Mouse (Mus musculus) forebrain, embryonic 16.5 days (tissue): ENCODE measurements around the gene 2310061I04Rik. TPM values are rescaled to one million over a fixed set of nuclear protein-coding genes. Genes with fewer than 3 reads are reported as not detected.

Experiments
- ATAC-seq: fragments of 200-750 bp; cut with Nextera tagmentation; 2 replicates; pipeline ENCODE4 v1.8.0; 2017; ENCODE audit warnings: mild to moderate bottlenecking, moderate library complexity
- H3K27ac ChIP-seq: fragments of 300-500 bp; sonication (generic); 2 replicates; pipeline ENCODE4 v1.5.1; 2014; ENCODE audit warnings: low read length, control low read depth
- H3K27me3 ChIP-seq: fragments of 300-500 bp; sonication (generic); replicated peaks from 2 replicates; pipeline ENCODE4 v1.6.1; 2014; ENCODE audit warnings: low read length; ENCODE audit not compliant: control insufficient read depth, insufficient read depth
- H3K36me3 ChIP-seq: fragments of 300-500 bp; sonication (generic); 2 replicates; pipeline ENCODE4 v1.6.1; 2014; ENCODE audit not compliant: control insufficient read depth, insufficient read depth
- H3K4me1 ChIP-seq: fragments of 300-500 bp; sonication (generic); replicated peaks from 2 replicates; pipeline ENCODE4 v1.6.1; 2014; ENCODE audit warnings: low read length; ENCODE audit not compliant: control insufficient read depth, insufficient read depth
- H3K4me2 ChIP-seq: fragments of 300-500 bp; sonication (generic); 2 replicates; pipeline ENCODE4 v1.6.1; 2014; ENCODE audit warnings: mild to moderate bottlenecking, low read length, control low read depth
- H3K4me3 ChIP-seq: fragments of 300-500 bp; sonication (generic); replicated peaks from 2 replicates; pipeline ENCODE4 v1.5.1; 2014; ENCODE audit warnings: mild to moderate bottlenecking, low read length, control low read depth
- H3K9ac ChIP-seq: fragments of 300-500 bp; sonication (generic); replicated peaks from 2 replicates; pipeline ENCODE4 v1.6.1; 2014; ENCODE audit warnings: low read depth, low read length, control low read depth
- H3K9me3 ChIP-seq: fragments of 300-500 bp; sonication (generic); 2 replicates; pipeline ENCODE4 v1.6.1; 2016; ENCODE audit warnings: low read length; ENCODE audit not compliant: control insufficient read depth
- WGBS: fragments of 180-500 bp; shearing (Covaris S2); extraction: QIAGEN DNeasy Blood & Tissue Kit; methylation state at CpG from one replicate; pipeline ENCODE4 v1.1.7; 2014; 5-methylcytosine and 5-hydroxymethylcytosine counted together
- polyA plus RNA-seq: library from polyadenylated mRNA; unstranded; fragments of >200 nt; fragmentation: Nextera tagmentation; extraction: Ambion mirVana; gene quantifications from 2 replicates; pipeline ENCODE4 v1.2.1, GENCODE M21; 2015

The 2310061I04Rik gene
- polyA plus RNA-seq, 1 experiment from 2014 or later: 49.5 TPM

- no peak for ATAC-seq
- H3K36me3 ChIP-seq: peaks cover 16% of the 10 kb centered on the region
Observed at GRCm38 (mm10) chr17:35905587-35905986, 8.4 kb upstream of the 2310061I04Rik start.

DNA sequence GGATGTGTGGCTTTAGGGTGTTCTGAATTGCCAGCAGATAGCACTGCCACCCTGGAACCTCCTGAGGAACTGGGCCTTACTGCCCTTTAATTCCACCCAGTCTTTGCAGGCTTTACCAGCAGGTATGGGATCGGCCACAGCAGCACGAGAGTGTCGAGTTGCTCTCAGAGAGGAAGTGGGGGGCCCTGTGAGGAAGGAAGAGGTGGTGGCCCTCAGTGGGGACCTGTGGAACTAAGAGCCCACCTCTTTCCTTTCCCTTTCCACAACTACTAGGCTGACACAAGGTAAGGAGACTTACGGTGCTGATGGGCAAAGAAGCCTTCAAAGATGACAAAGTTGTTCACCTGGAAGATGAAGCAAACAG is 6.7 kb upstream of the 2310061I04Rik start:
- Histone ChIP-seq H3K27me3 (no peaks in the 10 kb centered on the region), H3K27ac (no peak overlapping the region), H3K4me2 (no peak overlapping the region), H3K9me3 (no peaks in the 10 kb centered on the region), H3K4me1 (peaks cover 13% of the 10 kb centered on the region), H3K4me3 (no peak overlapping the region), H3K36me3 (peaks cover 23% of the 10 kb centered on the region), H3K9ac (no peak overlapping the region)
- 93% methylated on average over 4 of the region's 4 CpGs for WGBS
- ATAC-seq: no peak

More at GRCm38 (mm10) chr17:35905587-35905986, 8.4 kb upstream of the 2310061I04Rik start:
- Histone ChIP-seq H3K9ac (no peak overlapping the region), H3K4me2 (no peak overlapping the region), H3K9me3 (no peaks in the 10 kb centered on the region), H3K4me1 (peaks cover 18% of the 10 kb centered on the region), H3K4me3 (no peak overlapping the region), H3K27ac (no peak overlapping the region), H3K27me3 (no peaks in the 10 kb centered on the region)
- WGBS: 100% methylated on average over 1 of the region's 1 CpGs

DNA sequence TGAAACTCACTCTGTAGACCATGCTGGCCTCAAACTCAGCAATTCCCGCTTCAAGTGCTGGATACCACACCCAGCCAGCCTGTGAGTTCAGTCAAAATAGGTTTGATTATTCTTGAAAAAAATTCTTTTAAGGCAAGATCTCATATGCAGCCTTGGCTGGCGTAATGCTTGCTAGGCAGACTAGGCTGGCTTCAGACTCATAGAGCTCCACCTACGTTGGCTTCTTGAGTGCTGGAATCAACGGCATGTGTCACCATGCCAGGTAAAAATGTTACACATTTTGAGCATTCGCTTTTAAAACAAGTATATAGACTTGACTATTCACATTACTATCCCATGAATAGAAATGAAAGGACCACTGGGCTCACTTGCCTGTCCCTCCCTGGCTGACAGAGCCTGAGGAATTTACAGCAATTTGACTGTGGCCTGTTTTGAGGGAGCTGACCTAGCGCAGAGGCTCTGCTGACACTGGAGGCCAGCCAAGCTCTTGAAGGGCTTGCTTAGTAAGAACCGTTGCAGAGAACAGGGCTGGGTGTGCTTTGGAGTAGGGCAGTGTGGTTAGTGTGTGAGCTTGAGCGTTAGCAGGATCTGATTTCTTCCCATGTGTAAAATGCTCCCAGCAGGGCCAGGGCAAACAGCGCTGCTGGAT is 6.2 kb upstream of the 2310061I04Rik start:
- WGBS: 85% methylated on average over 9 of the region's 9 CpGs
- H3K36me3 ChIP-seq: peaks cover 23% of the 10 kb centered on the region
- H3K27ac ChIP-seq: no peak overlapping the region
- no peak overlapping the region for H3K4me3 ChIP-seq
- no peaks in the 10 kb centered on the region for H3K27me3 ChIP-seq
- H3K4me2 ChIP-seq: no peak overlapping the region
- no peak overlapping the region for H3K9ac ChIP-seq
- ATAC-seq: no peak
- H3K9me3 ChIP-seq: no peaks in the 10 kb centered on the region
- H3K4me1 ChIP-seq: peaks cover 8% of the 10 kb centered on the region

GRCm38 (mm10) chr17:35900636-35901035 is 3.4 kb upstream of the 2310061I04Rik start:
- H3K36me3 ChIP-seq: peaks cover 27% of the 10 kb centered on the region
- H3K9me3 ChIP-seq: no peaks in the 10 kb centered on the region
- no peak overlapping the region for H3K4me2 ChIP-seq
- 94% methylated on average over 3 of the region's 3 CpGs for WGBS
- peaks cover 21% of the 10 kb centered on the region for H3K4me1 ChIP-seq
- H3K4me3 ChIP-seq: no peak overlapping the region
- no peak overlapping the region for H3K9ac ChIP-seq
- H3K27me3 ChIP-seq: no peaks in the 10 kb centered on the region
- H3K27ac ChIP-seq: no peak overlapping the region
- ATAC-seq: no peak

- Histone ChIP-seq H3K27me3 (no peaks in the 10 kb centered on the region), H3K9ac (peak overlapping the region; percentile 92), H3K4me2 (peak overlapping the region; percentile 37), H3K4me1 (peaks cover 24% of the 10 kb centered on the region), H3K4me3 (peak overlapping the region; percentile 89; the same call in 1 of the 2 replicates), H3K27ac (peak overlapping the region; percentile 2), H3K9me3 (no peaks in the 10 kb centered on the region), H3K36me3 (peaks cover 22% of the 10 kb centered on the region)
- 44% methylated on average over 23 of the region's 23 CpGs for WGBS
- ATAC-seq: peak; percentile 36
Observed at GRCm38 (mm10) chr17:35897644-35898573, 678 bp upstream of the 2310061I04Rik start.

DNA sequence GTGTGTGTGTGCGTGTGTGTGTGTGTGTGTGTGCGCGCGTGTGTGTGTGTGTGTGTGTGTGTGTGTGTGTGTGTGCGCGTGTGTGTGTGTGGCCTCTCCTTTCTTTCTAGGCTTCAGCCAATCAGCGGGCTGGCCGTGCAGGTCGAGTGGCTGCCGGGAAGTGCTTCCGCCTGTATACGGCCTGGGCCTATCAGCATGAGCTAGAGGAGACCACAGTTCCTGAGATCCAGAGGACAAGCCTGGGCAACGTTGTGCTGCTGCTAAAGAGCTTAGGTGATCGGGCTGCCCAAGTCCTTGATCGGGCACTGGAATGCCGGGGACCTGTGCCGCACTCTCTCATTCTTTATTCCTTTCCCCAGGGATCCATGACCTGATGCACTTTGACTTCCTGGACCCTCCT is 9.5 kb downstream of the 2310061I04Rik start:
- H3K4me2 ChIP-seq: no peak overlapping the region
- H3K4me1 ChIP-seq: no peaks in the 10 kb centered on the region
- no peak for ATAC-seq
- 92% methylated on average over 11 of the region's 17 CpGs for WGBS
- H3K27ac ChIP-seq: no peak overlapping the region
- H3K9ac ChIP-seq: no peak overlapping the region
- no peaks in the 10 kb centered on the region for H3K27me3 ChIP-seq
- peaks cover 33% of the 10 kb centered on the region for H3K36me3 ChIP-seq
- no peak overlapping the region for H3K4me3 ChIP-seq
- no peaks in the 10 kb centered on the region for H3K9me3 ChIP-seq

DNA sequence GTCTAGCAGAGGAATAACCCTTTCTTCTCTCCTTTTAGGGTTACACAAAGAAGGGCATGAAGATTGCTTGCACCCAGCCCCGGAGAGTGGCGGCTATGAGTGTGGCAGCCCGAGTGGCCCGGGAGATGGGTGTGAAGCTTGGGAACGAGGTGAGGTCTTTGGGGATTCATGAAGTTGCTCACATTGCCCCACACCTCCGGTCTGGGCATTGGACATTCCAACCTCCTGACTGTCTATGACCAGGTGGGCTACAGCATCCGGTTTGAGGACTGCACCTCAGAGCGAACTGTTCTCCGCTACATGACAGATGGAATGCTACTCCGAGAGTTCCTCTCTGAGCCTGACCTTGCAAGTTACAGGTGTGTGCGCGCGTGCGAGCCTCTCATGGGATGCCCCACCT is 13.5 kb downstream of the 2310061I04Rik start:
- Histone ChIP-seq H3K27me3 (no peaks in the 10 kb centered on the region), H3K9ac (no peak overlapping the region), H3K4me2 (no peak overlapping the region), H3K27ac (no peak overlapping the region), H3K4me3 (no peak overlapping the region), H3K9me3 (no peaks in the 10 kb centered on the region), H3K36me3 (peaks cover 23% of the 10 kb centered on the region), H3K4me1 (peaks cover 9% of the 10 kb centered on the region)
- 94% methylated on average over 14 of the region's 14 CpGs for WGBS
- ATAC-seq: no peak

DNA sequence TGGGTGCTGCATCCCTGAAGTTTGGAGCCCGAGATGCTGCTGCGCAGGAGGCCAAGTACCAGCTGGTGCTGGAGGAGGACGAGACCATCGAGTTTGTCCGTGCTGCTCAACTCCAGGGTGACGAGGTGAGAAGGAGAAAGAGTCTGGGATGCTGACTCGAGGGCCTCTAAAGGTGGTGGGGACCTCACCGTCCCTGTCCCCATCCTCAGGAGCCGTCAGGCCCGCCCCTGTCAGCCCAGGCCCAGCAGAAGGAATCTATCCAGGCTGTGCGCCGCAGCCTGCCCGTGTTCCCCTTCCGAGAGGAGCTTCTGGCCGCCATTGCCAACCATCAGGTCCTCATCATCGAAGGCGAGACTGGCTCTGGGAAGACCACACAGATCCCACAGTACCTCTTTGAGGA is 14.3 kb downstream of the 2310061I04Rik start:
- H3K9me3 ChIP-seq: no peaks in the 10 kb centered on the region
- no peak for ATAC-seq
- H3K27ac ChIP-seq: no peak overlapping the region
- no peak overlapping the region for H3K4me3 ChIP-seq
- 95% methylated on average over 17 of the region's 17 CpGs for WGBS
- H3K27me3 ChIP-seq: no peaks in the 10 kb centered on the region
- no peak overlapping the region for H3K9ac ChIP-seq
- H3K4me2 ChIP-seq: no peak overlapping the region
- H3K4me1 ChIP-seq: peaks cover 9% of the 10 kb centered on the region
- peaks cover 23% of the 10 kb centered on the region for H3K36me3 ChIP-seq

GRCm38 (mm10) chr17:35879245-35880057 is 17.8 kb downstream of the 2310061I04Rik start, which contains the start of gene Dhx16:
TSS of gene Dhx16 (plus strand) at chr17:35879819.
- H3K36me3 ChIP-seq: peaks cover 26% of the 10 kb centered on the region
- peak within 1 kb of the TSS; percentile 75 for H3K27ac ChIP-seq
- H3K4me3 ChIP-seq: peak within 1 kb of the TSS; percentile 95
- WGBS: 6% methylated on average over 66 of the region's 66 CpGs
- peak within 1 kb of the TSS; percentile 84 for H3K4me2 ChIP-seq
- H3K9ac ChIP-seq: peak within 1 kb of the TSS; percentile 83
- no peaks in the 10 kb centered on the region for H3K27me3 ChIP-seq
- no peaks in the 10 kb centered on the region for H3K9me3 ChIP-seq
- peak; percentile 90 for ATAC-seq
- H3K4me1 ChIP-seq: peaks cover 9% of the 10 kb centered on the region
